Mouse (Mus musculus) cerebellum, postnatal 10 days (tissue): Measurements from ENCODE around the gene Tmem163.

Source experiments
- DNase-seq, 2 experiments: peaks; one replicate each; pipeline ENCODE4 v3.0.0; 2021; ENCODE audit warnings: mixed read lengths in 2 of 2

Gene Tmem163

GRCm38 (mm10) chr1:127555822-127556485 is 123.4 kb downstream of the Tmem163 start:
- DNase-seq = no peak

- DNase-seq = no peak
Observed at GRCm38 (mm10) chr1:127548078-127548477, 131.3 kb downstream of the Tmem163 start.

- DNase-seq = peak in 1 of 2 experiments; percentile 22
Observed at GRCm38 (mm10) chr1:127542756-127543155, 136.6 kb downstream of the Tmem163 start.

GRCm38 (mm10) chr1:127541931-127542330 is 137.4 kb downstream of the Tmem163 start:
- DNase-seq = peak; percentile 81 to 85

- DNase-seq = peak; percentile 87 to 90
Observed at GRCm38 (mm10) chr1:127541522-127541921, 137.8 kb downstream of the Tmem163 start.

GRCm38 (mm10) chr1:127537204-127538038 is 141.9 kb downstream of the Tmem163 start:
- DNase-seq = peak; percentile 39 to 62

GRCm38 (mm10) chr1:127536448-127536847 is 142.9 kb downstream of the Tmem163 start:
- DNase-seq = peak in 1 of 2 experiments; percentile 27

GRCm38 (mm10) chr1:127531723-127532122 is 147.6 kb downstream of the Tmem163 start:
- no peak for DNase-seq

- peak; percentile 79 to 83 for DNase-seq
Observed at GRCm38 (mm10) chr1:127530849-127531580, 148.3 kb downstream of the Tmem163 start.

GRCm38 (mm10) chr1:127523364-127523763 is 156.0 kb downstream of the Tmem163 start:
- no peak for DNase-seq

- DNase-seq = no peak
Observed at GRCm38 (mm10) chr1:127514888-127515287, 164.5 kb downstream of the Tmem163 start.

- DNase-seq = no peak
Observed at GRCm38 (mm10) chr1:127514479-127514878, 164.9 kb downstream of the Tmem163 start.

- DNase-seq = no peak
Observed at GRCm38 (mm10) chr1:127513664-127514063, 165.7 kb downstream of the Tmem163 start.

- DNase-seq = no peak
Observed at GRCm38 (mm10) chr1:127513140-127513539, 166.2 kb downstream of the Tmem163 start.

GRCm38 (mm10) chr1:127512709-127513108 is 166.6 kb downstream of the Tmem163 start:
- no peak for DNase-seq

GRCm38 (mm10) chr1:127511362-127511761 is 168.0 kb downstream of the Tmem163 start:
- DNase-seq = no peak

GRCm38 (mm10) chr1:127508921-127509320 is 170.4 kb downstream of the Tmem163 start:
- peak; percentile 63 to 77 for DNase-seq

GRCm38 (mm10) chr1:127508067-127508739 is 171.1 kb downstream of the Tmem163 start:
- DNase-seq = no peak

GRCm38 (mm10) chr1:127507042-127507650 is 172.2 kb downstream of the Tmem163 start:
- DNase-seq = peak in 1 of 2 experiments; percentile 50

GRCm38 (mm10) chr1:127500701-127501100 is 178.6 kb downstream of the Tmem163 start:
- no peak for DNase-seq

GRCm38 (mm10) chr1:127500219-127500618 is 179.1 kb downstream of the Tmem163 start:
- peak; percentile 94 to 97 for DNase-seq

- no peak for DNase-seq
Observed at GRCm38 (mm10) chr1:127498746-127499145, 180.6 kb downstream of the Tmem163 start.
